In the genomic region with DNA sequence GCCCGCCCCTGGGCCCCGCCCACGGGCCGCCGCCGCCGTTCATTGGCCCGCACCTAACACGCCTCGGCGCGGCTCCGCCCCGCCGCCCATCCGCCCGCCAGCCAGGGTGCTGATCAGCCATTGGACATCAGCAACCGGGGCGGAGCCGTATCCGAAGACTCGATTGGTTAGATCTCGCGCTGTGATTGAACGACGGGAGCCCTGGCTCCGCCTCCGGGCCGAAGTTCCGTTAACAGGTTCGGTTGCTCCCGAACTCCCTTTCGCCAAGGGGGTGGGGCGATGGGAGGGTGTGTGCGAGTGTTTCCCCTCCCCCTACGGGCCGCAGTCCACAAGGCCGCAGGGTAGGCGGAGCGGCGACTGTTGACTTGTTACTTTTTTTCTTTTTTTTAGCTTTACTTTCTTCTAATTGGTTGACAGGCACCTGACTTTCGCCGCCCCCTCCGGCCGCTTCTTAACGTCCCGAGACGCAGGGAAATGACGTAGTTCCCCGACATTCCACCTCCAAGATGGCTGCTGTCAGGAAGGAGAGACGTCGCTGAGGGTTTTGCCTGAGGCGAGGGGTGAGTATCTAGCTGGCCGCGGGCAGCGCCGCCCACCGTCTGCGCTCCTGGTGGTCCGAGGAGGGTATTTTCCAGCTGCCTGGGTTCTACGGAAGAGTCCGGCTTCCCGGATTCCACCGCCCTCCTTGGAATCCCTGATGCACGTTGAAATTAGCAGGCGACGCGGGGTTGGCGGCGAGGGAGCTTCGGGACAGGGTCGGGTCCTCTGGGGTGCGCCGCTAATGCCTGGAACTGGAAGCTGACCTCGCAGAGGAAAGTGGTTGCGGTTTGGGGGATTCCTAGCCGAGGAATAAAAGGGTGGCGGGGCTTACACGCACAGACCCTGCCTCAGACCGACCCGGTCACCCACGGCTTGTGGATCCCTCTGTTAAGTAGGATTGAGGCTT, we compare ENCODE assay signal across 8 mouse cellular contexts. TPM values are rescaled to one million over a fixed set of nuclear protein-coding genes. Genes with fewer than 3 reads are reported as not detected.
DNase-seq lines count a peak whose midpoint lies in the region; ATAC-seq and TF ChIP-seq lines count a peak whose summit lies in the region.

A gene (plus strand): TSS at position 259 of the 946 bp plus-strand sequence.

- peak within 1 kb of the TSS; percentile 100 for H3K4me3 ChIP-seq in E14TG2a.4 (replicated peaks; ENCODE audit: low read length)
- peak within 1 kb of the TSS; percentile 98 for H3K4me3 ChIP-seq in forebrain, embryonic 12.5 days (replicated peaks)
- peak within 1 kb of the TSS; percentile 94 for H3K4me3 ChIP-seq in heart, postnatal 0 days (ENCODE audit: low read depth, low read length)
- peak within 1 kb of the TSS; percentile 99 for H3K4me3 ChIP-seq in liver, embryonic 16.5 days (ENCODE audit: low read depth, low read length)
- H3K4me3 ChIP-seq in neural tube, embryonic 13.5 days = peak within 1 kb of the TSS; percentile 83
- H3K4me3 ChIP-seq in testis, adult 2 months (ENCODE audit: control insufficient read depth, low read depth, low read length) = peak within 1 kb of the TSS; percentile 99

- under 1% methylated on average over 80 of the region's 82 CpGs for WGBS in forebrain, embryonic 12.5 days
- under 1% methylated on average over 82 of the region's 82 CpGs for WGBS in heart, postnatal 0 days
- under 1% methylated on average over 68 of the region's 82 CpGs for WGBS in liver, embryonic 16.5 days (ENCODE audit: insufficient replicate concordance)
- WGBS in neural tube, embryonic 13.5 days = under 1% methylated on average over 82 of the region's 82 CpGs

- ATAC-seq in forebrain, embryonic 12.5 days (ENCODE audit: low FRiP score) = peak; percentile 99
- peak; percentile 95 for ATAC-seq in heart, postnatal 0 days (ENCODE audit: insufficient read depth, low read depth)
- ATAC-seq in liver, embryonic 16.5 days (ENCODE audit: low read depth) = peak; percentile 92
- peak; percentile 98 for ATAC-seq in neural tube, embryonic 13.5 days (ENCODE audit: low read depth)

- H3K27ac ChIP-seq in forebrain, embryonic 12.5 days = peak within 1 kb of the TSS; percentile 84
- H3K27ac ChIP-seq in heart, postnatal 0 days (ENCODE audit: low read depth) = peak within 1 kb of the TSS; percentile 93
- peak within 1 kb of the TSS; percentile 96 for H3K27ac ChIP-seq in liver, embryonic 16.5 days (ENCODE audit: low read length)
- H3K27ac ChIP-seq in neural tube, embryonic 13.5 days (replicated peaks) = peak within 1 kb of the TSS; percentile 90
- H3K27ac ChIP-seq in testis, adult 2 months (ENCODE audit: control insufficient read depth, insufficient read depth, low read depth, low read length) = peak within 1 kb of the TSS; percentile 97

- peak within 1 kb of the TSS; percentile 94 for H3K9ac ChIP-seq in forebrain, embryonic 12.5 days
- peak within 1 kb of the TSS; percentile 96 for H3K9ac ChIP-seq in heart, postnatal 0 days (replicated peaks; ENCODE audit: low read depth, low read length)
- H3K9ac ChIP-seq in liver, embryonic 16.5 days (ENCODE audit: low read depth, low read length) = peak within 1 kb of the TSS; percentile 99
- peak within 1 kb of the TSS; percentile 91 for H3K9ac ChIP-seq in neural tube, embryonic 13.5 days

- peaks cover 34% of the 10 kb centered on the region for H3K4me1 ChIP-seq in E14TG2a.4 (replicated peaks; ENCODE audit: low read depth, low read length)
- peaks cover 29% of the 10 kb centered on the region for H3K4me1 ChIP-seq in forebrain, embryonic 12.5 days
- H3K4me1 ChIP-seq in heart, postnatal 0 days (ENCODE audit: control insufficient read depth, insufficient read depth) = peaks cover 28% of the 10 kb centered on the region
- H3K4me1 ChIP-seq in liver, embryonic 16.5 days (ENCODE audit: control insufficient read depth, low read depth, low read length) = peaks cover 23% of the 10 kb centered on the region
- peaks cover 34% of the 10 kb centered on the region for H3K4me1 ChIP-seq in neural tube, embryonic 13.5 days (replicated peaks)
- H3K4me1 ChIP-seq in testis, adult 2 months (ENCODE audit: control insufficient read depth, insufficient read depth, low read length) = peaks cover 3% of the 10 kb centered on the region; the same call in 1 of the 2 replicates

- no peaks in the 10 kb centered on the region for H3K9me3 ChIP-seq in E14TG2a.4 (ENCODE audit: low read length)
- no peaks in the 10 kb centered on the region for H3K9me3 ChIP-seq in forebrain, embryonic 12.5 days
- no peaks in the 10 kb centered on the region for H3K9me3 ChIP-seq in heart, postnatal 0 days (replicated peaks; ENCODE audit: control insufficient read depth, low read length)
- H3K9me3 ChIP-seq in liver, embryonic 16.5 days (replicated peaks; ENCODE audit: control insufficient read depth, low read length) = no peaks in the 10 kb centered on the region
- H3K9me3 ChIP-seq in neural tube, embryonic 13.5 days = no peaks in the 10 kb centered on the region

- peak within 1 kb of the TSS; percentile 83 for H3K4me2 ChIP-seq in forebrain, embryonic 12.5 days
- H3K4me2 ChIP-seq in heart, postnatal 0 days (ENCODE audit: low read depth, low read length) = peak within 1 kb of the TSS; percentile 96
- peak within 1 kb of the TSS; percentile 91 for H3K4me2 ChIP-seq in liver, embryonic 16.5 days (ENCODE audit: low read depth, low read length)
- H3K4me2 ChIP-seq in neural tube, embryonic 13.5 days = peak within 1 kb of the TSS; percentile 95

- peak; percentile 87; the same call in 1 of the 2 replicates for TF ChIP-seq EP300 in heart, postnatal 0 days (IDR thresholded peaks at IDR 0.05; ENCODE audit: low read depth)

- H3K27me3 ChIP-seq in E14TG2a.4 (ENCODE audit: insufficient read depth, low read length) = no peaks in the 10 kb centered on the region
- H3K27me3 ChIP-seq in forebrain, embryonic 12.5 days = no peaks in the 10 kb centered on the region
- no peaks in the 10 kb centered on the region for H3K27me3 ChIP-seq in heart, postnatal 0 days (ENCODE audit: control insufficient read depth, insufficient read depth, low read length)
- H3K27me3 ChIP-seq in liver, embryonic 16.5 days (ENCODE audit: control insufficient read depth, insufficient read depth, low read depth, low read length) = no peaks in the 10 kb centered on the region
- no peaks in the 10 kb centered on the region for H3K27me3 ChIP-seq in neural tube, embryonic 13.5 days
- H3K27me3 ChIP-seq in testis, adult 2 months (ENCODE audit: control insufficient read depth, insufficient read depth, low read length) = no peaks in the 10 kb centered on the region

- DNase-seq in c-Kit-positive CD71-positive TER-119-positive erythroid progenitor cells, embryonic 14.5 days (ENCODE audit: low spot score) = peak; percentile 98
- peak; percentile 99 for DNase-seq in heart, postnatal 0 days (ENCODE audit: low spot score)
- DNase-seq in kidney, postnatal 4 days = peak; percentile 99 to 100

- TF ChIP-seq POLR2A in testis, adult 2 months (IDR thresholded peaks at IDR 0.05; ENCODE audit: control insufficient read depth, low read depth, low read length) = peak; percentile 86

- peaks cover 37% of the 10 kb centered on the region for H3K36me3 ChIP-seq in E14TG2a.4 (ENCODE audit: insufficient read depth, low read length)
- peaks cover 23% of the 10 kb centered on the region for H3K36me3 ChIP-seq in forebrain, embryonic 12.5 days (replicated peaks)
- peaks cover 17% of the 10 kb centered on the region for H3K36me3 ChIP-seq in heart, postnatal 0 days (replicated peaks; ENCODE audit: control insufficient read depth, insufficient read depth, low read length)
- peaks cover 4% of the 10 kb centered on the region; the same call in 1 of the 2 replicates for H3K36me3 ChIP-seq in liver, embryonic 16.5 days (ENCODE audit: control insufficient read depth, insufficient read depth)
- H3K36me3 ChIP-seq in neural tube, embryonic 13.5 days = peaks cover 24% of the 10 kb centered on the region; the same call in 1 of the 2 replicates
- no peaks in the 10 kb centered on the region for H3K36me3 ChIP-seq in testis, adult 2 months (ENCODE audit: control insufficient read depth, insufficient read depth, low read length)

- TF ChIP-seq CTCF in E14TG2a.4 (conservative IDR thresholded peaks at IDR 0.05; ENCODE audit: low read length) = no peak
- 0 out of 2 replicates have a peak, but pooled peaks have one; percentile 8 for TF ChIP-seq CTCF in heart, postnatal 0 days (IDR thresholded peaks at IDR 0.05; ENCODE audit: low read depth)
- no peak for TF ChIP-seq CTCF in testis, adult 2 months (IDR thresholded peaks at IDR 0.05; ENCODE audit: control insufficient read depth, insufficient read depth, insufficient replicate concordance, low read depth, low read length)

RNA-seq across cellular contexts. Expression of the gene that starts here (rescaled TPM):
- polyA plus RNA-seq in forebrain, embryonic 12.5 days (2016; fragmentation: Nextera tagmentation; extraction: Ambion mirVana) = 4.7 and 5.4 TPM in 2 replicates
- 4.3 and 8.2 TPM in 2 replicates for total RNA-seq in heart, postnatal 0 days (2014; rRNA removed; ENCODE audit: low replicate concordance)
- polyA plus RNA-seq in heart, postnatal 0 days (2015; fragmentation: Nextera tagmentation; extraction: Ambion mirVana) = 1.5 and 1.7 TPM in 2 replicates
- polyA plus RNA-seq in liver, embryonic 16.5 days (2015; fragmentation: Nextera tagmentation; extraction: Ambion mirVana) = 1.4 TPM in 2 replicates
- 3.7 and 4.2 TPM in 2 replicates for polyA plus RNA-seq in neural tube, embryonic 13.5 days (2015; fragmentation: Nextera tagmentation; extraction: Ambion mirVana)
- 225 and 271 TPM in 2 replicates for polyA plus RNA-seq in testis, adult 2 months (2012; rRNA removed)

Comparison
In these comparisons a context has a peak if more than half of its experiments do, and no peak if none do; other contexts are left out.
1. Peak in every context shown above with its lines: DNase-seq, ATAC-seq, H3K4me3 ChIP-seq and H3K27ac ChIP-seq.
2. RNA of the gene that starts here (polyA plus RNA-seq): 225 to 271 TPM in testis, adult 2 months; 4.7 to 5.4 TPM in forebrain, embryonic 12.5 days, 3.7 to 4.2 TPM in neural tube, embryonic 13.5 days, 1.5 to 1.7 TPM in heart, postnatal 0 days and 1.4 TPM in liver, embryonic 16.5 days; every median in the first group is over 10 times any median in the second.